1 mouse cellular context compared by ENCODE assay signal in the genomic region with DNA sequence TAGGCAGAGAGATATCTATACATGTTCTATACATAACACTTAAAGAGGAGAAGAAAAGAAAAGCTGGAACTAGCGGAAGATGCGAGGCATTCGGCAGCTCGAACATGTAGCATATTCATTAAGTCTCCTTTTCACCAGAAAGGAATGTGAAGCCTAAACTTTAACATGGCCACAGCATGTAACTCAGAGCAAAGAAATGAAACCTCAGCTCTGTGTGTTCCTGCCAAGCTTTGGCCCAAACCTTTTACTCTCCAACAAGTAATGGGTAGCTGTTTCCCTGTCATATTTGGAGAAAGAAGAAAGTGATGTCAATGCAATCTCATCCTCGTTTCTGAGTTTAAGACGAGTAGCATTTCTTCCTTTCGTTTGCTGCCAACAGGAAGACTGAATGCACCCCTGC.
TF ChIP-seq lines count a peak whose summit lies in the region.

No protein-coding gene starts in this region.

TF ChIP-seq in CH12.LX, 34 proteins besides CTCF, POLR2A, EP300 and RAD21 (continued from another document):
- TF ChIP-seq RCOR1 (conservative IDR thresholded peaks at IDR 0.05; ENCODE audit: low read depth, low read length) = no peak
- TF ChIP-seq KAT2A (IDR thresholded peaks at IDR 0.05; ENCODE audit: insufficient replicate concordance, low read length) = no peak
- TF ChIP-seq ZKSCAN1 (IDR thresholded peaks at IDR 0.05; ENCODE audit: borderline replicate concordance, low read depth, low read length) = no peak
- TF ChIP-seq USF1 (IDR thresholded peaks at IDR 0.05; ENCODE audit: low read depth, low read length) = no peak
- TF ChIP-seq NRF1 (IDR thresholded peaks at IDR 0.05; ENCODE audit: low read depth, low read length) = no peak
- TF ChIP-seq SMC3 (IDR thresholded peaks at IDR 0.05; ENCODE audit: low read depth, low read length) = no peak
- TF ChIP-seq MEF2A (IDR thresholded peaks at IDR 0.05; ENCODE audit: borderline replicate concordance, low read depth, low read length) = no peak
- no peak for TF ChIP-seq TBP (conservative IDR thresholded peaks at IDR 0.05; ENCODE audit: low read depth, low read length)
